Mouse (Mus musculus) c-Kit-positive CD71-positive TER-119-positive erythroid progenitor cells, embryonic 14.5 days (primary cell): ENCODE measurements around the gene Slc4a3.

Experiments used
- DNase-seq: peaks from one replicate; pipeline ENCODE4 v3.0.0-alpha.2; 2013; ENCODE audit warnings: low spot score

Slc4a3 gene

GRCm38 (mm10) chr1:75545965-75546956, at the start of gene Slc4a3:
Gene Slc4a3, plus strand, starts transcription at chr1:75546266.
- no peak for DNase-seq

GRCm38 (mm10) chr1:75498897-75499296, 47.2 kb upstream of the Slc4a3 start:
- DNase-seq: no peak

- no peak for DNase-seq
These were observed 46.6 kb upstream of the Slc4a3 start for GRCm38 (mm10) chr1:75499441-75499840.

GRCm38 (mm10) chr1:75501905-75502304, 44.2 kb upstream of the Slc4a3 start:
- DNase-seq: no peak

- DNase-seq: no peak
These were observed 43.0 kb upstream of the Slc4a3 start for GRCm38 (mm10) chr1:75502945-75503650.

- no peak for DNase-seq
These were observed 42.5 kb upstream of the Slc4a3 start for GRCm38 (mm10) chr1:75503651-75503980.

GRCm38 (mm10) chr1:75504256-75505045, 41.6 kb upstream of the Slc4a3 start:
- no peak for DNase-seq

GRCm38 (mm10) chr1:75505159-75505955, 40.7 kb upstream of the Slc4a3 start:
- no peak for DNase-seq

- no peak for DNase-seq
These were observed 39.9 kb upstream of the Slc4a3 start, which contains the start of gene Obsl1 for GRCm38 (mm10) chr1:75505956-75506831. Gene Obsl1, minus strand, starts transcription at chr1:75506452.

GRCm38 (mm10) chr1:75507006-75507405, 39.1 kb upstream of the Slc4a3 start, which contains the start of gene Inha:
Gene Inha, plus strand, starts transcription at chr1:75507077.
- DNase-seq: no peak

GRCm38 (mm10) chr1:75509586-75509985, 36.5 kb upstream of the Slc4a3 start:
- DNase-seq: no peak

GRCm38 (mm10) chr1:75510154-75510553, 35.9 kb upstream of the Slc4a3 start:
- no peak for DNase-seq

GRCm38 (mm10) chr1:75511437-75512210, 34.4 kb upstream of the Slc4a3 start:
- no peak for DNase-seq

- DNase-seq: no peak
These were observed 33.5 kb upstream of the Slc4a3 start for GRCm38 (mm10) chr1:75512550-75512949.

GRCm38 (mm10) chr1:75516703-75517380, 29.2 kb upstream of the Slc4a3 start:
- no peak for DNase-seq

GRCm38 (mm10) chr1:75517984-75518383, 28.1 kb upstream of the Slc4a3 start:
- DNase-seq: no peak

- no peak for DNase-seq
These were observed 27.6 kb upstream of the Slc4a3 start for GRCm38 (mm10) chr1:75518427-75518826.

- DNase-seq: no peak
These were observed 26.5 kb upstream of the Slc4a3 start for GRCm38 (mm10) chr1:75519576-75519975.
